Mouse (Mus musculus) ES-Bruce4 (cell line): ENCODE data around the gene Pakap. TPM values are rescaled to one million over a fixed set of nuclear protein-coding genes. Genes with fewer than 3 reads are reported as not detected.

Experiments
- H3K27ac ChIP-seq: 2 replicates; pipeline ENCODE4 v1.5.1; 2012; ENCODE audit warnings: low read length, inconsistent platforms; ENCODE audit not compliant: insufficient read depth
- H3K27me3 ChIP-seq: 2 replicates; pipeline ENCODE4 v1.6.1; 2012; ENCODE audit warnings: mild to moderate bottlenecking, low read length, inconsistent platforms; ENCODE audit not compliant: control insufficient read depth, poor library complexity, insufficient read depth, severe bottlenecking
- H3K36me3 ChIP-seq: 2 replicates; pipeline ENCODE4 v1.6.1; 2012; ENCODE audit warnings: inconsistent platforms, mild to moderate bottlenecking, low read length, moderate library complexity; ENCODE audit not compliant: control insufficient read depth, poor library complexity, insufficient read depth, severe bottlenecking
- H3K4me1 ChIP-seq: one replicate; pipeline ENCODE4 v1.8.1; 2011; ENCODE audit warnings: low read length; ENCODE audit not compliant: control insufficient read depth, insufficient read depth
- H3K4me3 ChIP-seq: 2 replicates; pipeline ENCODE4 v1.5.1; 2011; ENCODE audit warnings: low read depth, mild to moderate bottlenecking, low read length
- H3K9ac ChIP-seq: 2 replicates; pipeline ENCODE4 v1.6.1; 2012; ENCODE audit warnings: low read depth, mild to moderate bottlenecking, inconsistent platforms; ENCODE audit not compliant: poor library complexity, severe bottlenecking
- H3K9me3 ChIP-seq: replicated peaks from 2 replicates; pipeline ENCODE4 v1.6.1; 2012; ENCODE audit warnings: mild to moderate bottlenecking, low read length, inconsistent platforms; ENCODE audit not compliant: control insufficient read depth, poor library complexity, insufficient read depth, severe bottlenecking
- CTCF ChIP-seq: IDR thresholded peaks from one replicate; pipeline ENCODE4 v1.8.1; 2011; ENCODE audit warnings: low read depth, low read length
- EP300 ChIP-seq: IDR thresholded peaks from 2 replicates; pipeline ENCODE4 v1.6.1; 2011; ENCODE audit warnings: low read depth, low read length; ENCODE audit not compliant: insufficient read depth
- POLR2A ChIP-seq: IDR thresholded peaks from one replicate; pipeline ENCODE4 v1.8.1; 2011; ENCODE audit warnings: low read length; ENCODE audit not compliant: insufficient read depth
- polyA plus RNA-seq: library from polyadenylated mRNA; stranded (reverse); fragments of >200 nt; gene quantifications from 2 replicates; pipeline ENCODE4 v1.2.4, GENCODE M21; 2011; ENCODE audit warnings: low read depth; ENCODE audit not compliant: missing spikeins, insufficient read depth, insufficient read length

The Pakap gene
- polyA plus RNA-seq, 1 experiment = 2.4 TPM

- Histone ChIP-seq H3K9me3 (no peaks in the 10 kb centered on the region), H3K4me1 (no peaks in the 10 kb centered on the region), H3K27ac (no peak overlapping the region), H3K27me3 (no peaks in the 10 kb centered on the region), H3K36me3 (no peaks in the 10 kb centered on the region), H3K4me3 (no peak overlapping the region), H3K9ac (no peak overlapping the region)
- TF ChIP-seq POLR2A = no peak
- no peak for TF ChIP-seq CTCF
- TF ChIP-seq EP300 = no peak
Observed at GRCm38 (mm10) chr4:57730801-57731598, 163.0 kb downstream of the Pakap start.

DNA sequence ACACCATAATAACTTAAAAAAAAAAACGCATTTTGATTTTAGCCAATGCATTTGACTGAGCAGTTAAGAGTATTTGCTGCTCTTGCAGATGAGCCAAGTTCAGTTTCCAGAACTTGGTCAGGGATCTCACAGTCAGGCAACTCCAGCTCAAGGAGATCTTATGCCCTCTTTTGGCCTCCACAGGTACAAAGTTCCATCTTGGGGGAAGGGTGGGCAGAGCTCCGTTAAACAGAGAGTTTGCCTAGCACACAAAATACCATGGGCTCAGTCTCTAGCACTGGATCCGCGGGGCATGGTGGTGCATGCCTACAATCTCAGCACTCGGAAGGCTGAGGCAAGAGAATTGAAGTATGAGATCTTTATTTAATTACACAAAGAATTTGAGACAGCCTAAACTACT lies 164.4 kb downstream of the Pakap start:
- Histone ChIP-seq H3K36me3 (no peaks in the 10 kb centered on the region), H3K4me3 (no peak overlapping the region), H3K9me3 (no peaks in the 10 kb centered on the region), H3K27ac (no peak overlapping the region), H3K9ac (no peak overlapping the region), H3K27me3 (no peaks in the 10 kb centered on the region), H3K4me1 (no peaks in the 10 kb centered on the region)
- TF ChIP-seq POLR2A = no peak
- TF ChIP-seq EP300 = no peak
- TF ChIP-seq CTCF = no peak

GRCm38 (mm10) chr4:57733445-57733844 lies 165.5 kb downstream of the Pakap start:
- H3K4me1 ChIP-seq = no peaks in the 10 kb centered on the region
- H3K36me3 ChIP-seq = no peaks in the 10 kb centered on the region
- no peak overlapping the region for H3K9ac ChIP-seq
- TF ChIP-seq POLR2A = no peak
- no peak for TF ChIP-seq CTCF
- TF ChIP-seq EP300 = no peak
- no peaks in the 10 kb centered on the region for H3K27me3 ChIP-seq
- no peak overlapping the region for H3K4me3 ChIP-seq
- no peaks in the 10 kb centered on the region for H3K9me3 ChIP-seq
- H3K27ac ChIP-seq = no peak overlapping the region

DNA sequence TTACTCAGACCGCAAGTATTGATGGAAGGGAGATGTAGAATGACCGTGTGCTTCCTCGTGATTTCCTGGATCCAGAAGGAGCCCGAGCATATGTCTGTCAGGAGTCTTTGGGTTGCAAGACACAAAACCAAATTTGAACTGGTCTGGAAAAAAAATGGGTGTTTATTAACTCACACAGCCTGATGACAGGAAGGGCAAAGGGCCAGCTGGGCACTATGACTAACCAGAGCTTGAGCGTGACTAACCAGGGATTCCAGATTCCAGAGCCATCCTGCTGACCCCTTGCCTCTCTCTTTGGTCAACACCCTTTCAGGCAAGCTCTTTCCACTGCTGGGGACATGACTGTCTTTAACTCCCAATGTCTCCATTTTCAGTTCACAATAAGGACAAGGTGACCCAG lies 167.4 kb downstream of the Pakap start:
- H3K9me3 ChIP-seq = no peaks in the 10 kb centered on the region
- no peak overlapping the region for H3K27ac ChIP-seq
- no peak overlapping the region for H3K4me3 ChIP-seq
- no peaks in the 10 kb centered on the region for H3K36me3 ChIP-seq
- TF ChIP-seq POLR2A = no peak
- TF ChIP-seq CTCF = no peak
- TF ChIP-seq EP300 = no peak
- H3K27me3 ChIP-seq = no peaks in the 10 kb centered on the region
- H3K9ac ChIP-seq = no peak overlapping the region
- no peaks in the 10 kb centered on the region for H3K4me1 ChIP-seq

GRCm38 (mm10) chr4:57738856-57739552 lies 171.0 kb downstream of the Pakap start:
- Histone ChIP-seq H3K4me1 (no peaks in the 10 kb centered on the region), H3K36me3 (no peaks in the 10 kb centered on the region), H3K27ac (no peak overlapping the region), H3K9me3 (no peaks in the 10 kb centered on the region), H3K27me3 (no peaks in the 10 kb centered on the region), H3K9ac (no peak overlapping the region), H3K4me3 (no peak overlapping the region)
- TF ChIP-seq EP300 (no peak), CTCF (no peak), POLR2A (no peak)
